Mouse (Mus musculus) cerebellum, adult 2 months (tissue): ENCODE results near the gene Tbc1d7. TPM values are rescaled to one million over a fixed set of nuclear protein-coding genes. Genes with fewer than 3 reads are reported as not detected.

Experiments
- DNase-seq, 2 experiments: peaks; one replicate each; pipeline ENCODE4 v3.0.0; 2021
- H3K27ac ChIP-seq: fragments of 200-500 bp; 2 replicates; pipeline ENCODE4 v1.5.1; 2012; ENCODE audit warnings: low read length, control low read depth, inconsistent platforms; ENCODE audit not compliant: insufficient read depth
- H3K27me3 ChIP-seq: fragments of 200-500 bp; 2 replicates; pipeline ENCODE4 v1.6.1; 2012; ENCODE audit warnings: inconsistent platforms, mild to moderate bottlenecking, low read length, moderate library complexity; ENCODE audit not compliant: control insufficient read depth, insufficient read depth
- H3K4me1 ChIP-seq: fragments of 200-500 bp; 2 replicates; pipeline ENCODE4 v1.6.1; 2011; ENCODE audit warnings: low read length; ENCODE audit not compliant: control insufficient read depth, insufficient read depth
- H3K4me3 ChIP-seq: fragments of 200-500 bp; replicated peaks from 2 replicates; pipeline ENCODE3; 2011; ENCODE audit warnings: mild to moderate bottlenecking, low read depth, low read length, control low read depth; ENCODE audit not compliant: insufficient read depth
- CTCF ChIP-seq: fragments of 200-500 bp; IDR thresholded peaks from 2 replicates; pipeline ENCODE4 v1.5.1; 2011; ENCODE audit warnings: low read depth, mild to moderate bottlenecking, control low read depth, low read length, moderate library complexity, borderline replicate concordance; ENCODE audit not compliant: insufficient read depth
- POLR2A ChIP-seq: fragments of 200-500 bp; IDR thresholded peaks from 2 replicates; pipeline ENCODE4 v1.6.1; 2011; ENCODE audit warnings: low read length, control low read depth, borderline replicate concordance; ENCODE audit not compliant: insufficient read depth
- WGBS: fragments of 180-500 bp; shearing (Covaris S2); methylation state at CpG from one replicate; pipeline ENCODE4 v1.1.7; 2018; 5-methylcytosine and 5-hydroxymethylcytosine counted together
- polyA plus RNA-seq: library from polyadenylated mRNA; depleted of rRNA; stranded (reverse); fragments of >200 nt; gene quantifications from 2 replicates; pipeline ENCODE4 v1.2.3, GENCODE M21; 2012

Tbc1d7 gene
- polyA plus RNA-seq, 1 experiment, result 49.9 TPM

DNA sequence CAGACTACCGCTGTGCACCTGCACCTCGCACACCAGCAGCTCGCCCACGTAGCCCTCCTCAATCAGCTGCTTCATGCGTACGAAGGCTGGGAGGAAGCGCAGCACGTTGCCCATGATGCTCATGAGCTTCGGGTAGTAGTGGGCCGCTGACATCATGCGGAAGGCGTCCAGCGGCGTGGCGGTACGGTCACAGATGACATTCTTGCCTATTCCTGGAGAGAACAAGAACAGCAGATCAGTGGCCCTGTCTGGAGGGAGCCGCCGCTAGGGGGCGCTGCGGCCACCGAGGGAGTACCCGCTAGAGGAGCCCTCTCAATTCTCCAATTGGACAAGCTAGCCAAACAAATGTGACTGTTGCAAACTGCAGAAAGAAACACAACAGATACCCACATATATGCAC, 29.7 kb upstream of the Tbc1d7 start:
- no peak overlapping the region for H3K27ac ChIP-seq
- WGBS, result 42% methylated on average over 22 of the region's 22 CpGs
- no peaks in the 10 kb centered on the region for H3K27me3 ChIP-seq
- peaks cover 43% of the 10 kb centered on the region for H3K4me1 ChIP-seq
- no peak overlapping the region for H3K4me3 ChIP-seq
- peak; percentile 63 to 65 for DNase-seq
- no peak for TF ChIP-seq POLR2A
- TF ChIP-seq CTCF, result peak; percentile 66

DNA sequence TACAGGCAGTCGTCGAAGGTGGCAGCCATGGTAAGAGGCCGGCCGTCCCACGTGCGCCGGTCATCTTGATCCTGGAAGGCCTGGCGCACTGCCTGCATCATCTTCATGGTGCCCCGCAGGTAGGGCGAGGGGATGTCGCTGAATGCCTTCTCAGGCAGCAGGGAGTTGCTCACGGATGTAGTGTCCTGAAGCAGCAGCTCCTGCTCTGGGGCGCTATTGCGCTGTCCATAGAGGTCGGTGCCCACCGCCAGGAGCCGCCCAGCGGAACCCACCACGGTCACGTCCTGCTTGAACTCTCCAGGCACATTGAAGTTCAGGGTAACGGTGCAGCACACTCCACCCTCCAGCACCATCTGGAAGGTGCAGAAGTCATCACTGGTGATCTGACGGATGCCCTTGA, 29.2 kb upstream of the Tbc1d7 start:
- no peak overlapping the region for H3K4me3 ChIP-seq
- H3K27me3 ChIP-seq, result no peaks in the 10 kb centered on the region
- 76% methylated on average over 22 of the region's 22 CpGs for WGBS
- TF ChIP-seq POLR2A (no peak), CTCF (no peak; the same call in 1 of the 2 replicates)
- peaks cover 39% of the 10 kb centered on the region for H3K4me1 ChIP-seq
- no peak for DNase-seq
- no peak overlapping the region for H3K27ac ChIP-seq

DNA sequence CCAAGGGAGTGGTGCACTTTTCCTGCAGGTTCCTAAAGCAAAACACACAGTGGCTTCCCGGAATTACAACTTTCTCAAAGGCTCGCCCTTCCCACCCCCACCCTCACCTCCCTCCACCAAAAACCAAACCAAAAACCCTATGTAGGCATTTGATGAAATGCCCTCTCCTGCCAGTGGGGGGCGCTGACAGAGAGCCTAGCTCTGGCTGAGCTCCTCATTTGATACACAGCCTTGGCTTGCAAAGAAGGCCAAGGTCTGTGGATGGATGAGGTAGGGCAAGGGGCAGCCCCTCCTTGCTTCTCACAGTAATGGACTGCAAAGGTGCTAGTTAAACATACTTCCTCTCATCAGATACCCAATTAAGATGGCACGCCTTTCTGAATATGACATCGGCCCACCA, 28.4 kb upstream of the Tbc1d7 start:
- no peak overlapping the region for H3K4me3 ChIP-seq
- WGBS, result 75% methylated on average over 5 of the region's 5 CpGs
- no peak overlapping the region for H3K27ac ChIP-seq
- peak; percentile 48 to 67 for DNase-seq
- peaks cover 37% of the 10 kb centered on the region for H3K4me1 ChIP-seq
- TF ChIP-seq POLR2A (no peak), CTCF (peak; percentile 57; the same call in 1 of the 2 replicates)
- H3K27me3 ChIP-seq, result no peaks in the 10 kb centered on the region

DNA sequence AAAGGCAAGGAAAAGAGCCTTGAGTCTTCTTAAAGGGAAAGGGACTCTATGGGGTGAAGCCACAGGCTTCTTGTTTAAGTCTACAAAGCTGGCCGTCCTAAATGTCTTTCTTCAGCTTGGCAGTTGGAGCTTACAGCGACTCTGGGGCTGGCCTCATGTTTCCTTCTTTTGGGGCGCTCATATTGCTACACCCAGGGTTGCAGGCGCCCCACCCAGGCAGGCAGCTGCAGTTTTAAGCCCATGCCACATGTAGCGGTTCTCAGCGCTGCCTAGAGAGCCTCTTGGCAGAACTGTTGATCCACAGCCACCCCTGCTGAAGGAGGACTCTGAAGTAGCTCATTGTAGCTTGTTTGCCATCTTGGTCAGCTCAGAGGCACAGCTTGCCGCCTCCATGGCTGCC, 28.0 kb upstream of the Tbc1d7 start:
- TF ChIP-seq POLR2A (no peak), CTCF (no peak)
- WGBS, result 88% methylated on average over 7 of the region's 7 CpGs
- Histone ChIP-seq H3K4me3 (no peak overlapping the region), H3K4me1 (peaks cover 37% of the 10 kb centered on the region), H3K27me3 (no peaks in the 10 kb centered on the region), H3K27ac (no peak overlapping the region)
- no peak for DNase-seq

DNA sequence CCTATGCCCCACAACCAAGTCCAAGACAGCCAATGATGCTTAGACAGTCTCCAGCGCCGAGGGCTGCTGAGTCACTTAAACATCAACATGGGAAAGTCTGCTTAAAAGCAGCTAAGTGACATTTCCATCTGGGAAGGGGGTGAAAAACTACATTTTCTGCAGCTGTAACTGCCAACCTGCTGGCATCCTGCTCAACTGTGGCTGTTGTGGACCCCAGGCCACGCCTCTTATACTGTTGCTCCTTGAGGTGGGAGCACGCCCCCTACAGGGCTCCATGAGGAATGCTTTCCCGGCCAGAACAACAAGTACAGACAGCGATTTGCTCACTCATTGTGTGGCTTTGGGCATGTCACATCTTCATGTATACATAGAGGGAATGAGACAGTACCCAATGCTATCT, 25.9 kb upstream of the Tbc1d7 start:
- Histone ChIP-seq H3K27ac (no peak overlapping the region), H3K4me3 (no peak overlapping the region), H3K4me1 (peaks cover 20% of the 10 kb centered on the region), H3K27me3 (no peaks in the 10 kb centered on the region)
- WGBS, result 65% methylated on average over 6 of the region's 6 CpGs
- TF ChIP-seq POLR2A (no peak), CTCF (peak; percentile 37; the same call in 1 of the 2 replicates)
- DNase-seq, result no peak

DNA sequence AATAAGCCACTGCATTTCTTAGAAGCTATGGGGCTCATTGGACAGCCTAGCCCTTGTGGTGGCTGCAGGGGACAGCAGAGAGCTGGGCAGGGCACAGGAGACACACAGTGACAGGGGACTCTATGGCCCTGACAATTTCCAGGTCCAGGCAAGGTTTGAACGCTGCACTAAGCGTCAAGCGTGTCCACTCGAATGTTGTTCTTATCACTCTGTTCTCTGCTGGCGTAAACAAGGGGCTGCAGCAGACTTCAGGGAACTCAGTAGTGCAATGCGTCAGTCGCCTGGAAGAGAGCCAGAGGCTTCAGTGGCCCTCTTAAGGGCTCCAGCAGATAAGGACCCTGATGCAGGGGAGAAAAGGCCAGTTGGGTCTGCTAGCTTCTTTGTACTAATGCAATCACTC, 24.7 kb upstream of the Tbc1d7 start:
- 37% methylated on average over 7 of the region's 7 CpGs for WGBS
- Histone ChIP-seq H3K4me1 (peaks cover 15% of the 10 kb centered on the region), H3K27me3 (no peaks in the 10 kb centered on the region), H3K4me3 (no peak overlapping the region), H3K27ac (no peak overlapping the region)
- TF ChIP-seq POLR2A (no peak), CTCF (peak; percentile 57; the same call in 1 of the 2 replicates)
- DNase-seq, result peak; percentile 34 to 47

DNA sequence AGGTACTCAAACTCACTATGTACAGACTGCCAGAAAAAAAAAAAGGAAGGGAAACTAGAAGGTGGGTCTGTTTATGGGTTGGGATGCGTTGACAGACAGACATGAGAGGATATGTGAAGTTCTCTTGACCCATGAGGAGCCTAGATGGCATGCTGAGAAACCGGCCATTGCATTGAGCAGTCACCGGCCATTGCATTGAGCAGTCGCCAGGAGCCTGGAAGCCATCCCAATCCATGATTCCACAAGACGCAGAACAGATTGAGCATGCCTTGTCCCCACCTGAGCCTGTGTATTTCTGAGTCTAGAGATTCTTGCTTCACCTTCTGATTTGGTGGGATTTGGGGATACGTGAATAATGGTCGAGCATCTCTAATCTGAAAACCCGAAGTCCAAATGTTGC, 22.6 kb upstream of the Tbc1d7 start:
- Histone ChIP-seq H3K27ac (no peak overlapping the region), H3K27me3 (no peaks in the 10 kb centered on the region), H3K4me3 (no peak overlapping the region), H3K4me1 (no peaks in the 10 kb centered on the region; the same call in 1 of the 2 replicates)
- peak; percentile 56 to 69 for DNase-seq
- WGBS, result 43% methylated on average over 8 of the region's 8 CpGs
- TF ChIP-seq POLR2A (no peak), CTCF (no peak)

DNA sequence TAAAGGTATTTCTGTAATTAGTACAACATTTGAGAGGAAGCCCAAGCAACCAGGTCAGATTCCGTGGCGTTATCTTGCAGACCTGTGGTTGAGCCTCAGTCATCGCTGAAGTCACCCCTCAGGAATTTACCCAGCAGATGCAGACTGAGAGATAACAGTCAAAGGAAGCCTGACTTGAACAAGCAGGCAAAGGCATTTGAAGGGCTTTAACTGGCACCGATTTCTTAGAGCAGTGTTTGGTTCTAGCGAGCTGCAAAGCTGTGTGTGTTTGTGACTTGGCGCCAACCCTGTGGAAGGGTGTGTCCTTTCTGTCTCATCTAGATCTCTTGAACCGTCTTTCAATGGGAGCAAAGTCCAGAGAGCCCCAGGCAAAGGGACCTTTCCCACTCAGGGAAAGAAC, 22.0 kb upstream of the Tbc1d7 start:
- H3K4me3 ChIP-seq, result no peak overlapping the region
- WGBS, result 67% methylated on average over 7 of the region's 7 CpGs
- H3K4me1 ChIP-seq, result no peaks in the 10 kb centered on the region; the same call in 1 of the 2 replicates
- H3K27me3 ChIP-seq, result no peaks in the 10 kb centered on the region
- no peak for DNase-seq
- no peak overlapping the region for H3K27ac ChIP-seq
- TF ChIP-seq CTCF, result no peak
- no peak for TF ChIP-seq POLR2A

DNA sequence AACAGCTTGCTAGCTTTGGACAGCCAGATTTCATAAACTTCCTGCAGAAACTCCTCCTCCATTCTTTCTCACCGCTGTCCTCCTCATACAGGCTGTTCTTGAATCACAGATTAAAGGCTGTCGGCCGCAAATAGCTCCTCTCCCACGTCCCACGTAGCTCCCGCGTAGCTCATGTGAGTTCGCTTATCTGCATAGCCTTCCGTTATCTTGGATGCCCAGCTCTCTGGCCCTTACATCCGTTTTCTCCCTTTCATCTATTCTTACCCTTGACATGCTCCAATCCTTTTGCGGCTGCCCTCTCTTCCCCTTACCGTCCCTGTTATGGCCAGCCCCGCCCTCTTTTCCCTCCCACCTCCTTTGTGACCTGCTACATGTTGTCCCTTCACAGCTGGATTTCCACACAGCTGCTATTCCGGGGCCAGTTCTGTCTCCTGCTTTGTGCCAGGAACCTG, 20.5 kb upstream of the Tbc1d7 start:
- 17% methylated on average over 14 of the region's 14 CpGs for WGBS

More for the DNA sequence above, 20.5 kb upstream of the Tbc1d7 start:
- Histone ChIP-seq H3K4me3 (no peak overlapping the region), H3K27ac (no peak overlapping the region), H3K4me1 (no peaks in the 10 kb centered on the region; the same call in 1 of the 2 replicates), H3K27me3 (no peaks in the 10 kb centered on the region)
- DNase-seq, result no peak
- TF ChIP-seq POLR2A, result no peak
